Mouse (Mus musculus): ENCODE data around the gene Ccdc152. TPM values are rescaled to one million over a fixed set of nuclear protein-coding genes. Genes with fewer than 3 reads are reported as not detected.

Ccdc152 gene
- total RNA-seq, 2 experiments from 2014 or later = not detected

DNA sequence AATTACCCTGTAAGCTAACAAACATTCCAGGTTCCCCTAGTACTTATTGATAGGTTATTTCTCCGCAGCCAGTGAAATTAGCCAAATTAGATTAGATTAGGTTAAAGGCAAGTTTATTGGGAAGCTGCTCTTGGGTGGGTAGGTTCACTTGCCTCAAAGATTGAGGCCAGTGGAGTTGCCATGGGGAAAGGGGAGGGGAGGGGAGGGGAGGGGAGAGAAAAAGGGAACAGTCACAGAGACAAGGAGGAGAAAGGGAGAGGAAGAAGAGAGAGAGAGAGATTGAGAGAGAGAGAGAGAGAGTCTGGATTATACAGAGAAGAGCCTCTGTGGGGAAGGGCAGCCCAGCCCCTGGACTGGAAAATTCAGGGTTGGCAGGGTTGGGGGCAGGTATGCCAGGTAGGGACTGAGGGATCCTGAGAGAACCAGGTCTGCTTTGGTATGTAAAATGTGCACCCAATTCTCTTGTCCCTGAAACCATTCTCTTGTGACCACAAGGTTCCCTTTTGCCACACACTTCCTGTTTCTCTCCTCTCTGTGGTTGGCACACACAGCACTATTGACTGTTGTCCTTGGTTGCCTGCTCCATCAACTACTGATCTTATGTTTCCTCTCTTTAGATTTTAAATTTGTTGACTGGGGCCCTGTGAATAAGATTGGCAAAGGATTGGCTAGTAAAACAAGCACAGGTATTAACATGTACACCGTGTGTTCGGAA lies 69.3 kb downstream of the Ccdc152 start:
- ATAC-seq (replicated peaks; ENCODE audit: low FRiP score, poor library complexity, severe bottlenecking) = no peak

- ATAC-seq (replicated peaks; ENCODE audit: low FRiP score, poor library complexity, severe bottlenecking) = no peak
Observed at GRCm38 (mm10) chr15:3232168-3232835, 71.0 kb downstream of the Ccdc152 start.

- no peak for ATAC-seq (replicated peaks; ENCODE audit: low FRiP score, poor library complexity, severe bottlenecking)
Observed at GRCm38 (mm10) chr15:3231004-3231403, 72.3 kb downstream of the Ccdc152 start.

Other genes with a start within 250 kb of the Ccdc152 start
- gene Selenop, start 35.0 kb downstream of the Ccdc152 start, total RNA-seq (2015; ENCODE audit: low replicate concordance) = 201 and 232 TPM in 2 replicates
- 89.9 and 99.8 TPM in 2 replicates for gene Selenop, start 35.0 kb downstream of the Ccdc152 start, total RNA-seq (2017; ENCODE audit: low replicate concordance)

Measured in erythroblast, adult 5-6 weeks (primary cell).